Mouse (Mus musculus) T-cell, adult 2 months (primary cell): ENCODE measurements around the gene Pnck.

Experiments
- DNase-seq: peaks from one replicate; pipeline ENCODE4 v3.0.0; 2022; ENCODE audit warnings: low spot score

The Pnck gene

GRCm38 (mm10) chrX:73659575-73660283, at the start of gene Pnck:
Pnck (minus strand) TSS chrX:73660117.
- DNase-seq = no peak

GRCm38 (mm10) chrX:73700472-73700871, 40.6 kb upstream of the Pnck start:
- DNase-seq = peak; percentile 11

GRCm38 (mm10) chrX:73690917-73691629, 31.2 kb upstream of the Pnck start:
- peak; percentile 18 for DNase-seq

GRCm38 (mm10) chrX:73685629-73686028, 25.7 kb upstream of the Pnck start:
- no peak for DNase-seq

- DNase-seq = no peak
Measured at GRCm38 (mm10) chrX:73684978-73685377, 25.1 kb upstream of the Pnck start.

- DNase-seq = no peak
Measured at GRCm38 (mm10) chrX:73684156-73684555, 24.2 kb upstream of the Pnck start.

GRCm38 (mm10) chrX:73676668-73677067, 16.8 kb upstream of the Pnck start:
- no peak for DNase-seq

GRCm38 (mm10) chrX:73675231-73675630, 15.3 kb upstream of the Pnck start:
- DNase-seq = no peak

GRCm38 (mm10) chrX:73673968-73674661, 14.2 kb upstream of the Pnck start:
- no peak for DNase-seq

GRCm38 (mm10) chrX:73673619-73673967, 13.7 kb upstream of the Pnck start:
- no peak for DNase-seq

- no peak for DNase-seq
Measured at GRCm38 (mm10) chrX:73672879-73673618, 13.1 kb upstream of the Pnck start, which contains the start of gene Slc6a8. Slc6a8 (plus strand) TSS chrX:73673150.

GRCm38 (mm10) chrX:73672031-73672431, 12.1 kb upstream of the Pnck start:
- peak; percentile 53 for DNase-seq

GRCm38 (mm10) chrX:73663143-73663542, 3.2 kb upstream of the Pnck start:
- DNase-seq = no peak

- DNase-seq = no peak
Measured at GRCm38 (mm10) chrX:73660284-73660665, 358 bp upstream of the Pnck start.

GRCm38 (mm10) chrX:73658936-73659574, 862 bp downstream of the Pnck start:
- DNase-seq = no peak

- no peak for DNase-seq
Measured at GRCm38 (mm10) chrX:73658391-73658790, 1.5 kb downstream of the Pnck start.

GRCm38 (mm10) chrX:73655529-73655928, 4.4 kb downstream of the Pnck start:
- no peak for DNase-seq

GRCm38 (mm10) chrX:73654177-73654576, 5.7 kb downstream of the Pnck start:
- peak; percentile 53 for DNase-seq

GRCm38 (mm10) chrX:73653392-73653791, 6.5 kb downstream of the Pnck start:
- no peak for DNase-seq

GRCm38 (mm10) chrX:73650869-73651268, 9.0 kb downstream of the Pnck start:
- no peak for DNase-seq

- no peak for DNase-seq
Measured at GRCm38 (mm10) chrX:73645121-73645520, 14.8 kb downstream of the Pnck start.
